Mouse (Mus musculus) olfactory bulb, adult 2 months (tissue): ENCODE measurements around the gene Lgi1. TPM values are rescaled to one million over a fixed set of nuclear protein-coding genes. Genes with fewer than 3 reads are reported as not detected.
A peak's percentile ranks its signal among the peaks of the same experiment; 100 is the strongest.

Experiments
- H3K27ac ChIP-seq: fragments of 200-500 bp; 2 replicates; pipeline ENCODE4 v1.5.1; 2012; ENCODE audit warnings: low read depth, low read length; ENCODE audit not compliant: insufficient read depth
- H3K4me1 ChIP-seq: fragments of 200-500 bp; 2 replicates; pipeline ENCODE4 v1.6.1; 2012; ENCODE audit warnings: low read length; ENCODE audit not compliant: control insufficient read depth, insufficient read depth
- H3K4me3 ChIP-seq: fragments of 200-500 bp; 2 replicates; pipeline ENCODE4 v1.5.1; 2012; ENCODE audit warnings: mild to moderate bottlenecking, low read depth, low read length, moderate library complexity; ENCODE audit not compliant: insufficient read depth
- CTCF ChIP-seq: fragments of 200-500 bp; IDR thresholded peaks from 2 replicates; pipeline ENCODE4 v1.5.1; 2012; ENCODE audit warnings: low read depth, mild to moderate bottlenecking, low read length, moderate library complexity; ENCODE audit not compliant: insufficient read depth
- POLR2A ChIP-seq: fragments of 200-500 bp; IDR thresholded peaks from 2 replicates; pipeline ENCODE4 v1.6.1; 2012; ENCODE audit warnings: mild to moderate bottlenecking, low read depth, low read length, moderate library complexity; ENCODE audit not compliant: insufficient read depth
- WGBS: fragments of 180-500 bp; shearing (Covaris S2); methylation state at CpG from one replicate; pipeline ENCODE4 v1.1.7; 2018; 5-methylcytosine and 5-hydroxymethylcytosine counted together
- polyA plus RNA-seq: library from polyadenylated mRNA; stranded (reverse); fragments of >200 nt; gene quantifications from 2 replicates; pipeline ENCODE4 v1.2.4, GENCODE M21; 2012; ENCODE audit warnings: low replicate concordance; ENCODE audit not compliant: missing spikeins, insufficient read depth, insufficient read length

Lgi1 gene
- polyA plus RNA-seq, 1 experiment = not detected

- 81% methylated on average over 15 of the region's 15 CpGs for WGBS
- no peak for TF ChIP-seq CTCF
- no peak for TF ChIP-seq POLR2A
- Histone ChIP-seq H3K4me3 (no peak overlapping the region), H3K4me1 (peaks cover 13% of the 10 kb centered on the region; the same call in 1 of the 2 replicates), H3K27ac (no peak overlapping the region)
Observed at GRCm38 (mm10) chr19:38274747-38275421, 10.5 kb downstream of the Lgi1 start.

- WGBS = 73% methylated on average over 4 of the region's 4 CpGs
- TF ChIP-seq CTCF = no peak
- TF ChIP-seq POLR2A = no peak
- Histone ChIP-seq H3K4me1 (peaks cover 10% of the 10 kb centered on the region; the same call in 1 of the 2 replicates), H3K27ac (no peak overlapping the region), H3K4me3 (no peak overlapping the region)
Observed at GRCm38 (mm10) chr19:38276226-38276625, 11.9 kb downstream of the Lgi1 start.

GRCm38 (mm10) chr19:38280242-38280641 lies 15.9 kb downstream of the Lgi1 start:
- 64% methylated on average over 10 of the region's 10 CpGs for WGBS
- Histone ChIP-seq H3K4me3 (no peak overlapping the region), H3K4me1 (peaks cover 6% of the 10 kb centered on the region; the same call in 1 of the 2 replicates), H3K27ac (peak overlapping the region; percentile 58)
- TF ChIP-seq POLR2A (no peak), CTCF (no peak)

- TF ChIP-seq CTCF (no peak), POLR2A (no peak)
- whole genome bisulfite sequencing = 55% methylated on average over 2 of the region's 2 CpGs
Observed at GRCm38 (mm10) chr19:38282407-38282806, 18.1 kb downstream of the Lgi1 start.

GRCm38 (mm10) chr19:38288556-38288955 lies 24.2 kb downstream of the Lgi1 start:
- WGBS = 67% methylated on average over 6 of the region's 6 CpGs
- TF ChIP-seq CTCF (no peak), POLR2A (no peak)
- Histone ChIP-seq H3K4me3 (no peak overlapping the region), H3K4me1 (peaks cover 10% of the 10 kb centered on the region), H3K27ac (no peak overlapping the region)

More at GRCm38 (mm10) chr19:38282407-38282806, 18.1 kb downstream of the Lgi1 start:
- no peak overlapping the region for H3K27ac ChIP-seq
- H3K4me1 ChIP-seq = peaks cover 3% of the 10 kb centered on the region; the same call in 1 of the 2 replicates
- H3K4me3 ChIP-seq = no peak overlapping the region

GRCm38 (mm10) chr19:38291432-38291831 lies 27.1 kb downstream of the Lgi1 start:
- no peak overlapping the region for H3K4me3 ChIP-seq
- whole genome bisulfite sequencing = 64% methylated on average over 6 of the region's 6 CpGs
- peak overlapping the region; percentile 20; the same call in 1 of the 2 replicates for H3K27ac ChIP-seq
- no peak for TF ChIP-seq CTCF
- no peak for TF ChIP-seq POLR2A
- H3K4me1 ChIP-seq = peaks cover 10% of the 10 kb centered on the region

- Histone ChIP-seq H3K4me3 (no peak overlapping the region), H3K27ac (no peak overlapping the region), H3K4me1 (peaks cover 2% of the 10 kb centered on the region; the same call in 1 of the 2 replicates)
- TF ChIP-seq POLR2A (no peak), CTCF (no peak)
- 44% methylated on average over 3 of the region's 3 CpGs for WGBS
Observed at GRCm38 (mm10) chr19:38298018-38298626, 33.8 kb downstream of the Lgi1 start.

GRCm38 (mm10) chr19:38308116-38308515 lies 43.8 kb downstream of the Lgi1 start:
- no peak overlapping the region for H3K4me3 ChIP-seq
- H3K27ac ChIP-seq = no peak overlapping the region
- WGBS = 94% methylated on average over 8 of the region's 8 CpGs
- H3K4me1 ChIP-seq = no peaks in the 10 kb centered on the region
- TF ChIP-seq CTCF (no peak), POLR2A (no peak)

GRCm38 (mm10) chr19:38315099-38315498 lies 50.8 kb downstream of the Lgi1 start:
- H3K4me1 ChIP-seq = no peaks in the 10 kb centered on the region
- WGBS = 77% methylated on average over 7 of the region's 7 CpGs

More at GRCm38 (mm10) chr19:38315099-38315498, 50.8 kb downstream of the Lgi1 start:
- Histone ChIP-seq H3K27ac (no peak overlapping the region), H3K4me3 (no peak overlapping the region)
- TF ChIP-seq CTCF (no peak), POLR2A (no peak)
